Mouse (Mus musculus) midbrain, embryonic 13.5 days (tissue): ENCODE data around the gene Naa40. TPM values are rescaled to one million over a fixed set of nuclear protein-coding genes. Genes with fewer than 3 reads are reported as not detected.

ENCODE experiments used
- ATAC-seq: fragments of 200-750 bp; cut with Nextera tagmentation; 2 replicates; pipeline ENCODE4 v1.8.0; 2017; ENCODE audit warnings: mild to moderate bottlenecking, moderate TSS enrichment, moderate library complexity
- H3K27ac ChIP-seq: fragments of 300-500 bp; sonication (generic); 2 replicates; pipeline ENCODE4 v1.5.1; 2015; ENCODE audit warnings: inconsistent platforms, mild to moderate bottlenecking, moderate library complexity
- H3K27me3 ChIP-seq: fragments of 300-500 bp; sonication (generic); 2 replicates; pipeline ENCODE4 v1.6.1; 2015; ENCODE audit warnings: mild to moderate bottlenecking, inconsistent platforms
- H3K36me3 ChIP-seq: fragments of 300-500 bp; sonication (generic); 2 replicates; pipeline ENCODE4 v1.6.1; 2015; ENCODE audit warnings: mild to moderate bottlenecking, inconsistent platforms
- H3K4me1 ChIP-seq: fragments of 300-500 bp; sonication (generic); replicated peaks from 2 replicates; pipeline ENCODE4 v1.6.1; 2015; ENCODE audit warnings: inconsistent platforms
- H3K4me2 ChIP-seq: fragments of 300-500 bp; sonication (generic); replicated peaks from 2 replicates; pipeline ENCODE4 v1.6.1; 2015; ENCODE audit warnings: moderate library complexity, mild to moderate bottlenecking, inconsistent platforms
- H3K4me3 ChIP-seq: fragments of 300-500 bp; sonication (generic); replicated peaks from 2 replicates; pipeline ENCODE4 v1.5.1; 2015; ENCODE audit warnings: mild to moderate bottlenecking, inconsistent platforms
- H3K9ac ChIP-seq: fragments of 300-500 bp; sonication (generic); replicated peaks from 2 replicates; pipeline ENCODE4 v1.6.1; 2015; ENCODE audit warnings: mild to moderate bottlenecking, inconsistent platforms
- H3K9me3 ChIP-seq: fragments of 300-500 bp; sonication (generic); 2 replicates; pipeline ENCODE4 v1.6.1; 2016; ENCODE audit warnings: mild to moderate bottlenecking, inconsistent platforms
- WGBS: fragments of 180-500 bp; shearing (Covaris S2); methylation state at CpG from one replicate; pipeline ENCODE4 v1.1.7; 2015; 5-methylcytosine and 5-hydroxymethylcytosine counted together
- polyA plus RNA-seq: library from polyadenylated mRNA; unstranded; fragments of >200 nt; fragmentation: Nextera tagmentation; extraction: Ambion mirVana; gene quantifications from 2 replicates; pipeline ENCODE4 v1.2.1, GENCODE M21; 2015

Naa40 gene
- polyA plus RNA-seq, 1 experiment from 2014 or later = 73.7 TPM

DNA sequence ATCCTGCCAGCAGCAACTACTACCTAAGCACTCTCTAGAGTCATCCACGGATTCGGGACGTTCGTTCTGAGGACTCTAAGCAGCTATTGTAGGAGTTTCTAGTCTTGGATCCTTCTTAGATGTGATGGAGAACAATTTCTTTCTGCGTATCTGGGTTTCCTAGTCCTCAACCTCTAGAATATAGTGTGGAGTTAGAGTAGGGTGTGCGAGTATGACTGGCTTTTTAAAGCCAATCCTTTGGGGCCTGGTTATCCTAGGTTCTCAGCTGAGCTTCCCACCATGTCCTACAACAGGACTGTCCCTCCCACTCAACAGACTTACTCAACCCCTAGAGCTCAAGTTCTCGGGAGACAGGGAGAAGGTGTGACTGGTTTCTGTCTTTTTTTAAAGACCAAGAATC, 35.7 kb downstream of the Naa40 start:
- ATAC-seq = no peak
- H3K4me1 ChIP-seq = peaks cover 34% of the 10 kb centered on the region
- peak overlapping the region; percentile 95 for H3K27ac ChIP-seq
- peak overlapping the region; percentile 84 for H3K4me3 ChIP-seq
- 33% methylated on average over 7 of the region's 7 CpGs for WGBS
- H3K36me3 ChIP-seq = peaks cover 35% of the 10 kb centered on the region
- peak overlapping the region; percentile 84 for H3K4me2 ChIP-seq
- no peaks in the 10 kb centered on the region for H3K9me3 ChIP-seq
- H3K27me3 ChIP-seq = no peaks in the 10 kb centered on the region
- H3K9ac ChIP-seq = peak overlapping the region; percentile 89

GRCm38 (mm10) chr19:7204898-7205297, 36.1 kb downstream of the Naa40 start:
- Histone ChIP-seq H3K4me1 (peaks cover 34% of the 10 kb centered on the region), H3K4me2 (peak overlapping the region; percentile 84), H3K27me3 (no peaks in the 10 kb centered on the region), H3K4me3 (peak overlapping the region; percentile 84), H3K9me3 (no peaks in the 10 kb centered on the region), H3K27ac (0 out of 2 replicates have a peak overlapping the region, but pooled peaks have one; percentile 95), H3K9ac (peak overlapping the region; percentile 89), H3K36me3 (peaks cover 39% of the 10 kb centered on the region)
- no peak for ATAC-seq
- 79% methylated on average over 2 of the region's 2 CpGs for WGBS

DNA sequence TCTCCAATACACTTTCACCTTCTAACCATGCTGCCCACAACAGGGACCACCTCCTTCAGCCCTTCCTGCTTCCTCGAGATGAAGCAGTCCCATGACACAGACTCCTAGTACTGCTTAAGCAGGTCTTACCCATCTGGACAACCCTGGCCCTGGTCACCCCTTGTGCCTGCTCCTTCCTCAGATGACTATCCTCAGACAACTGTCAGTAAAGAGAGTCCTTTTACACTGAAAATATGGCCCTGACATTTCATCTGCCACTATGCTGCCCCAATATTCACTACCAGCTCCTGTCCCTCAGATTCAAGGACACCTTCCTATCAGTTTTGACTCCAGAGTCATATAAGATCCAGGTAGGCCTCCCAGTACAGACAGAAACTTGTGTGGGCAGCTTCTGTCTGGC, 40.6 kb downstream of the Naa40 start:
- Histone ChIP-seq H3K4me2 (no peak overlapping the region), H3K4me3 (no peak overlapping the region), H3K27ac (no peak overlapping the region), H3K27me3 (no peaks in the 10 kb centered on the region; the same call in 1 of the 2 replicates), H3K9me3 (no peaks in the 10 kb centered on the region), H3K36me3 (peaks cover 70% of the 10 kb centered on the region), H3K4me1 (peaks cover 45% of the 10 kb centered on the region), H3K9ac (no peak overlapping the region)
- ATAC-seq = no peak
- WGBS = 71% methylated on average over 1 of the region's 1 CpGs

- Histone ChIP-seq H3K4me1 (peaks cover 31% of the 10 kb centered on the region), H3K27me3 (peaks cover 2% of the 10 kb centered on the region), H3K4me2 (no peak overlapping the region), H3K9me3 (no peaks in the 10 kb centered on the region), H3K9ac (no peak overlapping the region), H3K4me3 (no peak overlapping the region), H3K36me3 (peaks cover 68% of the 10 kb centered on the region), H3K27ac (no peak overlapping the region)
- ATAC-seq = no peak
- WGBS = 94% methylated on average over 13 of the region's 13 CpGs
These were observed 41.9 kb downstream of the Naa40 start for GRCm38 (mm10) chr19:7199089-7199488.

- H3K27me3 ChIP-seq = peaks cover 8% of the 10 kb centered on the region
- ATAC-seq = peak; percentile 41
- H3K9ac ChIP-seq = 0 out of 2 replicates have a peak overlapping the region, but pooled peaks have one; percentile 4
- no peak overlapping the region for H3K27ac ChIP-seq
- no peak overlapping the region for H3K4me3 ChIP-seq
- H3K4me1 ChIP-seq = peaks cover 31% of the 10 kb centered on the region
- H3K9me3 ChIP-seq = no peaks in the 10 kb centered on the region
- H3K4me2 ChIP-seq = no peak overlapping the region
- H3K36me3 ChIP-seq = peaks cover 52% of the 10 kb centered on the region
- WGBS = 91% methylated on average over 9 of the region's 9 CpGs
These were observed 43.5 kb downstream of the Naa40 start for GRCm38 (mm10) chr19:7197445-7197844.

GRCm38 (mm10) chr19:7196741-7197270, 44.2 kb downstream of the Naa40 start:
- WGBS = 14% methylated on average over 17 of the region's 17 CpGs
- H3K4me1 ChIP-seq = peaks cover 38% of the 10 kb centered on the region
- no peak overlapping the region for H3K9ac ChIP-seq
- ATAC-seq = peak; percentile 35
- no peak overlapping the region for H3K4me3 ChIP-seq
- no peaks in the 10 kb centered on the region for H3K9me3 ChIP-seq
- no peak overlapping the region for H3K27ac ChIP-seq
- peaks cover 49% of the 10 kb centered on the region for H3K36me3 ChIP-seq
- H3K27me3 ChIP-seq = peaks cover 13% of the 10 kb centered on the region
- no peak overlapping the region for H3K4me2 ChIP-seq

- Histone ChIP-seq H3K9ac (no peak overlapping the region), H3K4me1 (peaks cover 41% of the 10 kb centered on the region), H3K4me3 (no peak overlapping the region), H3K9me3 (no peaks in the 10 kb centered on the region), H3K36me3 (peaks cover 43% of the 10 kb centered on the region), H3K27ac (no peak overlapping the region), H3K27me3 (peaks cover 17% of the 10 kb centered on the region), H3K4me2 (no peak overlapping the region)
- WGBS = 15% methylated on average over 33 of the region's 33 CpGs
- ATAC-seq = peak; percentile 19
These were observed 44.9 kb downstream of the Naa40 start for GRCm38 (mm10) chr19:7195900-7196728.

GRCm38 (mm10) chr19:7192561-7192967, 48.4 kb downstream of the Naa40 start:
- no peak overlapping the region for H3K4me3 ChIP-seq
- no peak overlapping the region for H3K27ac ChIP-seq
- H3K4me1 ChIP-seq = peaks cover 57% of the 10 kb centered on the region
- H3K9ac ChIP-seq = 0 out of 2 replicates have a peak overlapping the region, but pooled peaks have one; percentile 19
- H3K9me3 ChIP-seq = no peaks in the 10 kb centered on the region
- H3K27me3 ChIP-seq = peaks cover 35% of the 10 kb centered on the region
- whole genome bisulfite sequencing = 34% methylated on average over 2 of the region's 2 CpGs
- no peak for ATAC-seq
- H3K36me3 ChIP-seq = peaks cover 7% of the 10 kb centered on the region; the same call in 1 of the 2 replicates
- no peak overlapping the region for H3K4me2 ChIP-seq

DNA sequence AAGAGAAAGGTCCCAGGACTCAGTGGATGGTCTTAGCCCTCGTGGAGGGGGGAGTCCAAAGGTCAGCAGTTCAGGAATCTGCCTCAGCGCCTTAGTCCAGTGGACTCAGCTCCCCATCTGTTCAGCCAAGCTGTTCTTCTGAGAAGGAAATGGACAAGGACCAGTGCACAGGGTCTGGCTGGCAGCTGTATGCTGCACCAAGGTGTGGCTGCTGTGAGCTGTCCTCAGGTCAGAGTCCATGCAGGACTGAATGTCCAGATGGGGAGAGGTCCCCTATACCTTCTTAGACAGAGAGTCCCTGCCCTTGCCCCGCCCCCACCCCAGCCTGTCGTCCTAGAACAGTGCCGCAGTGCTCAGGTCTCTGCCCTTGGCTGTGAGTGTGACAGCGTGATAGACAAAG, 49.3 kb downstream of the Naa40 start:
- no peak overlapping the region for H3K27ac ChIP-seq
- H3K9me3 ChIP-seq = no peaks in the 10 kb centered on the region
- no peak for ATAC-seq
- no peaks in the 10 kb centered on the region for H3K36me3 ChIP-seq
- H3K27me3 ChIP-seq = peaks cover 44% of the 10 kb centered on the region
- no peak overlapping the region for H3K4me3 ChIP-seq
- no peak overlapping the region for H3K9ac ChIP-seq
- 38% methylated on average over 6 of the region's 6 CpGs for WGBS
- H3K4me1 ChIP-seq = peaks cover 53% of the 10 kb centered on the region
- no peak overlapping the region for H3K4me2 ChIP-seq

GRCm38 (mm10) chr19:7190986-7191385, 50.0 kb downstream of the Naa40 start:
- no peak for ATAC-seq
- Histone ChIP-seq H3K9me3 (no peaks in the 10 kb centered on the region), H3K4me3 (no peak overlapping the region), H3K9ac (no peak overlapping the region), H3K4me2 (no peak overlapping the region), H3K27ac (no peak overlapping the region), H3K27me3 (peaks cover 50% of the 10 kb centered on the region), H3K4me1 (peaks cover 53% of the 10 kb centered on the region), H3K36me3 (no peaks in the 10 kb centered on the region)
- WGBS = 44% methylated on average over 5 of the region's 5 CpGs

GRCm38 (mm10) chr19:7189026-7189425, 52.0 kb downstream of the Naa40 start:
- no peak for ATAC-seq
- Histone ChIP-seq H3K4me3 (no peak overlapping the region), H3K4me2 (no peak overlapping the region), H3K9ac (no peak overlapping the region), H3K27me3 (peaks cover 61% of the 10 kb centered on the region), H3K9me3 (no peaks in the 10 kb centered on the region), H3K36me3 (no peaks in the 10 kb centered on the region), H3K27ac (no peak overlapping the region), H3K4me1 (peaks cover 61% of the 10 kb centered on the region)
- 85% methylated on average over 4 of the region's 4 CpGs for WGBS

- Histone ChIP-seq H3K27ac (no peak overlapping the region), H3K36me3 (no peaks in the 10 kb centered on the region), H3K4me3 (no peak overlapping the region), H3K4me1 (peaks cover 63% of the 10 kb centered on the region), H3K9ac (no peak overlapping the region), H3K4me2 (no peak overlapping the region), H3K9me3 (no peaks in the 10 kb centered on the region), H3K27me3 (peaks cover 69% of the 10 kb centered on the region)
- WGBS = 66% methylated on average over 5 of the region's 5 CpGs
- no peak for ATAC-seq
These were observed 53.8 kb downstream of the Naa40 start for GRCm38 (mm10) chr19:7187157-7187556.
